Mouse (Mus musculus) heart, adult 11 months (tissue): ENCODE measurements around the gene Fsip2.

Source experiments
- DNase-seq: peaks from one replicate; pipeline ENCODE4 v3.0.0; 2022

The Fsip2 gene

DNA sequence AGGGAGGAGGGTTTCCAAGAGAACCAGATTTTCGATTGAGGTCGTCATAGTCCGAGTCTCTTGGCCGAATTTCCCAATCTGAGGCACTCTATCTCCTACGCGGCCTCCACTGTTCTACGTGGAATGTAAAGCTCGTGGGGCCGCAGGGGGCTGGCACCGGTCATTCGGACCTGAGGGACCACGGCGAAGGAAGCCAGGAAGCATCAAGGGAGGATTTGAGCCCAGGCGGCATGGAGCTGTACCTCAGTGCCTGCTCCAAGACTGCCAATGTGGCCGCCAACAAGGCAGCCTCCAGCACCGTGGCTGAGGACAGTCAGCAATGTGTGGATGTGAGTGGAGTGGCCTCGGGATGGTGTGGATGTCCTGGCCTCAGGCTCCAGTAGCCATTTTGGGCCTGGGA, at the start of gene Fsip2:
Fsip2 (plus strand) TSS at position 163 of the 400 bp plus-strand sequence.
- DNase-seq: peak; percentile 87

DNA sequence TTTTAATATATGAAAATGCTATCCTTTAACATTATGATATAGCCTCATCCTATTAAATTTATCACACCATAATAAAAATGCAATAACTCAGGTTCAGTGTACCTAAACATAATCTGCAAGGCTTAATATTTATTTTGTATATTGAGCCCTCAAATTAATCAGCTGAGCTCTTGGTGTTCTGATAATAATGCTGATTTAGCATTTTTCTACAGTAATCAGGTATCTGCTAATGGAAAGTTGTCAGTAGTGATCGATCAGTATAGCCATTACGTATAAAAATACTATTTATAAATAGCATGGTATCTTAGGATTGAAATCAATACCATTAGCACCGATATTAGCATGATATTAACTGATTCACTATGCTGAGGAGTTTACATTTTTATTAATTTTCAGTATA, 20.0 kb downstream of the Fsip2 start:
- DNase-seq: no peak

DNA sequence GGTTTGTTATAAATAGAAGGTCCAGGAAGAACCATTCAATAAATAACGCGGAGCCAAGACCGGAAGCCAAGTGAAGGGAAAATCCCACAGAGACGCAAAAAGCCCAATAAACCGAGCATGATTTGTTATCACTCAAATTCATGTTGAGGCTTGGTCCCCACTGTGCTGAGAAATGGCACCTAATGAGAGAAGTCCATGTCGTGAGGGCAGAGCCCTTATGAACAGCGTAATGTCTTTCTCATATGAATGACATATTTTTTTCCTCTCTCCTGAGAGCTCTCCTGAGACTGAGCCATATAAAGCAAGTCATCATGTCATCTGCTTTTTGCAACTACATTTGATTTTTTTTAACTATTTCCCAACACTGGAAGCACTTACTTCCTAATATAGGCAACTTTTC, 82.4 kb downstream of the Fsip2 start:
- no peak for DNase-seq

DNA sequence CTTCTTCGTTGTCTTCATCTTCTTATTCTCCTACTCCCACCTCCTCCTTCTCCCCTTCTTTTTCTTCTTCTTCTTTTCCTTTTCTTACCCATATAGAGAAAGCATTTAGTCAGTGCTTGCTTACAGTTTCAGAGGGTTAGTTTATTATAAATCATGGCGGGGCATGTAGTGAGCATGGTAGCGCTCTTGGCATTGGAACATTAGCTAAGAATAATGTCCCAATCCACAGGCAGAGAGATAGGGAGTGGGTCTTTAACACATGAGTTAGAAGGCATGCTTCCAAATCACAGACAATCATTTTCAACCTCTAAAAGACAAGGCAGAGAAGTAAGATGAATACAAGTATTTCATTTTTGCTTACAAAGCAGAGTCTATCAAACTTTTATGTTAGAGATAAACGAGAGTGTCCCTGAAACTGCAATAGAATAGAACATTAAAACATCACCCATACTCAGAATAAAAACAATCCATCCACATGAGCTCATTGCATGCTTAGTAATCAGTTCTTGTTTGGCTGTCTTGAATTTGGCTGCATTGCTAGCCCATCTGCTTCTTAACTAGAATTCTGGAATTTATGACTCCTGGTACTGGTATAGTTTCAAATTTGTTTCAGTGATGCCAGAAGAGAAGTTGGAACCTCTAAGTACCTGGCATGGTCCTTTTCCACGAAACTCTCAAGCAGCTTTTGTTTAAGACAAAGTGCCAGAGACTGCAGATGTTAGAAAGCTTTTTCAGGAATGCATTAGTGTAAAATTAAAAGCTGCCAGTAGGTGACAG, 109.7 kb downstream of the Fsip2 start:
- no peak for DNase-seq
